Mouse (Mus musculus) MEL (cell line): ENCODE results near the gene Mbd3. TPM values are rescaled to one million over a fixed set of nuclear protein-coding genes. Genes with fewer than 3 reads are reported as not detected.
A peak's percentile ranks its signal among the peaks of the same experiment; 100 is the strongest.

Experiments used
- DNase-seq: peaks from one replicate; pipeline ENCODE4 v3.0.0; 2011; ENCODE audit warnings: low read depth, low spot score
- H3K27ac ChIP-seq: 2 replicates; pipeline ENCODE4 v1.5.1; 2012; ENCODE audit warnings: low read depth, mild to moderate bottlenecking, control low read depth, low read length, moderate library complexity; ENCODE audit not compliant: control insufficient read depth
- H3K27me3 ChIP-seq, 2 experiments: fragments of 150-350 bp in 1 of 2; sonication (generic) in 1 of 2; 2 replicates each; pipeline ENCODE4 v1.6.1; 2012; ENCODE audit warnings: low read length in 2 of 2, mild to moderate bottlenecking in 2 of 2, improper control_type of control experiment in 1 of 2, moderate library complexity in 1 of 2; ENCODE audit not compliant: insufficient read depth in 2 of 2, control insufficient read depth in 1 of 2
- H3K36me3 ChIP-seq, 2 experiments: 2 replicates each; pipeline ENCODE4 v1.6.1; 2012 to 2014; ENCODE audit warnings: low read length in 2 of 2, improper control_type of control experiment in 1 of 2, inconsistent platforms in 1 of 2, mild to moderate bottlenecking in 1 of 2; ENCODE audit not compliant: insufficient read depth in 2 of 2, control insufficient read depth in 1 of 2
- H3K4me1 ChIP-seq, 2 experiments: fragments of 150-350 bp in 1 of 2; sonication (generic) in 1 of 2; 2 replicates each; pipeline ENCODE4 v1.6.1; 2012; ENCODE audit warnings: low read length in 2 of 2, improper control_type of control experiment in 1 of 2, mild to moderate bottlenecking in 1 of 2; ENCODE audit not compliant: insufficient read depth in 2 of 2, control insufficient read depth in 1 of 2
- H3K4me3 ChIP-seq, 2 experiments: fragments of 150-350 bp in 1 of 2; sonication (generic) in 1 of 2; 2 replicates each; pipeline ENCODE4 v1.5.1; 2012; ENCODE audit warnings: low read depth in 2 of 2, low read length in 2 of 2, mild to moderate bottlenecking in 2 of 2, moderate library complexity in 2 of 2, control low read depth in 1 of 2, improper control_type of control experiment in 1 of 2; ENCODE audit not compliant: control insufficient read depth in 1 of 2, insufficient read depth in 1 of 2
- H3K79me2 ChIP-seq: 2 replicates; pipeline ENCODE4 v1.6.1; 2012; ENCODE audit warnings: mild to moderate bottlenecking, low read length, moderate library complexity; ENCODE audit not compliant: control insufficient read depth, poor library complexity, insufficient read depth
- H3K9ac ChIP-seq: 2 replicates; pipeline ENCODE4 v1.6.1; 2012; ENCODE audit warnings: low read depth, mild to moderate bottlenecking, control low read depth, low read length, moderate library complexity; ENCODE audit not compliant: control insufficient read depth, poor library complexity, severe bottlenecking
- H3K9me3 ChIP-seq: fragments of 150-350 bp; sonication (generic); replicated peaks from 2 replicates; pipeline ENCODE4 v1.6.1; 2012; ENCODE audit warnings: mild to moderate bottlenecking, low read length, improper control_type of control experiment, moderate library complexity; ENCODE audit not compliant: insufficient read depth
- CHD1 ChIP-seq: IDR thresholded peaks from 2 replicates; pipeline ENCODE4 v1.6.1; 2012; ENCODE audit warnings: low read depth, mild to moderate bottlenecking, inconsistent platforms, low read length, improper control_type of control experiment
- E2F4 ChIP-seq: IDR thresholded peaks from 2 replicates; pipeline ENCODE4 v1.6.1; 2011; ENCODE audit warnings: low read depth, low read length, improper control_type of control experiment, borderline replicate concordance
- ETS1 ChIP-seq: IDR thresholded peaks from 2 replicates; pipeline ENCODE4 v1.6.1; 2012; ENCODE audit warnings: low read depth, mild to moderate bottlenecking, inconsistent platforms, low read length, improper control_type of control experiment, moderate library complexity
- GATA1 ChIP-seq: IDR thresholded peaks from 2 replicates; pipeline ENCODE4 v1.6.1; 2011; ENCODE audit warnings: low read depth, low read length, improper control_type of control experiment
- HCFC1 ChIP-seq: IDR thresholded peaks from 2 replicates; pipeline ENCODE4 v1.6.1; 2012; ENCODE audit warnings: low read depth, mild to moderate bottlenecking, inconsistent platforms, low read length, improper control_type of control experiment, moderate library complexity
- JUND ChIP-seq: IDR thresholded peaks from 2 replicates; pipeline ENCODE4 v1.6.1; 2011; ENCODE audit warnings: low read depth, mild to moderate bottlenecking, improper control_type of control experiment, low read length
- KAT2A ChIP-seq: conservative IDR thresholded peaks from 2 replicates; pipeline ENCODE4 v1.6.1; 2012; ENCODE audit warnings: low read depth, low read length, improper control_type of control experiment, inconsistent platforms
- MAX ChIP-seq: IDR thresholded peaks from 2 replicates; pipeline ENCODE4 v1.6.1; 2011; ENCODE audit warnings: low read length, improper control_type of control experiment
- MEF2A ChIP-seq: IDR thresholded peaks from 2 replicates; pipeline ENCODE4 v1.6.1; 2014; ENCODE audit warnings: low read depth, mild to moderate bottlenecking, inconsistent platforms, low read length, improper control_type of control experiment; ENCODE audit not compliant: poor library complexity, insufficient replicate concordance, severe bottlenecking; ENCODE audit errors: extremely low read depth
- MXI1 ChIP-seq: IDR thresholded peaks from 2 replicates; pipeline ENCODE4 v1.6.1; 2011; ENCODE audit warnings: mild to moderate bottlenecking, low read depth, low read length, improper control_type of control experiment
- MYC ChIP-seq: IDR thresholded peaks from 2 replicates; pipeline ENCODE4 v1.6.1; 2011; ENCODE audit warnings: low read depth, mild to moderate bottlenecking, low read length, improper control_type of control experiment, moderate library complexity
- POLR2A ChIP-seq, 2 experiments: IDR thresholded peaks; 2 replicates each; pipeline ENCODE4 v1.6.1; 2011 to 2012; ENCODE audit warnings: low read length in 2 of 2, mild to moderate bottlenecking in 2 of 2, control low read depth in 1 of 2, improper control_type of control experiment in 1 of 2, low read depth in 1 of 2, moderate library complexity in 1 of 2; ENCODE audit not compliant: control insufficient read depth in 1 of 2, insufficient read depth in 1 of 2, poor library complexity in 1 of 2
- POLR2AphosphoS5 ChIP-seq: IDR thresholded peaks from 2 replicates; pipeline ENCODE4 v1.6.1; 2012; ENCODE audit warnings: low read depth, borderline replicate concordance, mild to moderate bottlenecking, inconsistent platforms, low read length, moderate library complexity, mixed read lengths
- RCOR1 ChIP-seq: IDR thresholded peaks from 2 replicates; pipeline ENCODE4 v1.6.1; 2012; ENCODE audit warnings: low read depth, mild to moderate bottlenecking, inconsistent platforms, low read length, improper control_type of control experiment
- SIN3A ChIP-seq: IDR thresholded peaks from 2 replicates; pipeline ENCODE4 v1.6.1; 2012; ENCODE audit warnings: low read length, improper control_type of control experiment, inconsistent platforms
- SMC3 ChIP-seq: IDR thresholded peaks from 2 replicates; pipeline ENCODE4 v1.6.1; 2011; ENCODE audit warnings: low read depth, low read length, improper control_type of control experiment
- ZC3H11A ChIP-seq: IDR thresholded peaks from 2 replicates; pipeline ENCODE4 v1.6.1; 2012; ENCODE audit warnings: low read depth, mild to moderate bottlenecking, inconsistent platforms, low read length, improper control_type of control experiment
- ZNF384 ChIP-seq: IDR thresholded peaks from 2 replicates; pipeline ENCODE4 v1.6.1; 2012; ENCODE audit warnings: low read depth, mild to moderate bottlenecking, inconsistent platforms, low read length, improper control_type of control experiment
- polyA plus RNA-seq, 2 experiments: library from polyadenylated mRNA; stranded (reverse) in 1 of 2; unstranded in 1 of 2; fragments of >175 nt in 1 of 2; fragments of >200 nt in 1 of 2; gene quantifications; 2 replicates each; pipeline versions ENCODE4 v1.2.1 to v1.2.4; 2012; ENCODE audit warnings: low replicate concordance in 2 of 2, low read depth in 1 of 2; ENCODE audit not compliant: insufficient read length in 2 of 2, insufficient read depth in 1 of 2, missing spikeins in 1 of 2
- total RNA-seq: library from RNA; depleted of rRNA; stranded (reverse); fragments of 300-350 nt; gene quantifications from 2 replicates; pipeline ENCODE4 v1.2.3, GENCODE M21; 2012

Mbd3 gene
- total and polyA plus RNA-seq, 3 experiments: 81.4 to 289 TPM; not detected in 1

DNA sequence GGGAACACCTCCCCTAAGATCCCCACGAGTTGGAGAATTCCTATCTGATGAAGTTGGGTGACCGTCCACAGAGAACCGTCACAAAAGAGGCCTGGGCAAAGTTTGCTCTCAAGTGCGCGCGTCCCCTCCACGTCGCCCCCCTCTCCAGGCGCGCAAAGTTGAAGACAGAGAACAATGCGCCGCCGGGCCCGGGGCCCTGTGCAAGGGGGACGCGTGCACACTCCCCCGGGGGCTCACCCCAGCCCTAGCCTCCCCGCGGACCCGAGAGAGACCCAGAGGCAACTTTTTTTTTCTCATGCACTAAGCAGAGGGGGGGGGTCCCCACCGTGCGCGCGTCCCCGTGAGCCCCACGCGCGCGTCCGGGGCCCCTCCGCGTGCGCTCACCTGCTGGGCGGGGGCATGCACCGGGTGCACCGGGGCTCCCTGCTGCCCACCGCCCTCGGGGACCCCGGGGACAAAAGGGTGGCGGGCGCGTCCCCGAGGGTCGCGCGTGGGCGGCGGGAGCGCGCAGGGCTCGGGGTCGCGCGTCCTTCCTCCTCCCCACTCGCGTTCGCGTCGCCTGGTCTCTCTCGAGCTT is 33.7 kb upstream of the Mbd3 start:
- Histone ChIP-seq H3K9ac (peak overlapping the region; percentile 97), H3K27me3 (no peaks in the 10 kb centered on the region), H3K4me3 (peak overlapping the region; percentile 85 to 96), H3K27ac (peak overlapping the region; percentile 79), H3K9me3 (no peaks in the 10 kb centered on the region), H3K79me2 (peaks cover 25% of the 10 kb centered on the region), H3K36me3 (peaks cover 0 to 27% of the 10 kb centered on the region in 2 experiments; a peak in 2 of 4 replicates), H3K4me1 (peaks cover 6 to 34% of the 10 kb centered on the region in 2 experiments; a peak in 3 of 4 replicates)
- peak; percentile 58 for DNase-seq
- TF ChIP-seq MXI1 (peak; percentile 19; the same call in 1 of the 2 replicates), POLR2AphosphoS5 (no peak), KAT2A (no peak), CHD1 (no peak), SMC3 (0 out of 2 replicates have a peak, but pooled peaks have one; percentile 3), POLR2A (IDR thresholded peaks at IDR 0.05; ENCODE audit: control insufficient read depth in 1 of 2, insufficient read depth in 1 of 2, low read depth in 1 of 2, low read length in 2 of 2, poor library complexity in 1 of 2) (peak in 1 of 2 experiments; percentile 10; a peak in 1 of 4 replicates)

DNA sequence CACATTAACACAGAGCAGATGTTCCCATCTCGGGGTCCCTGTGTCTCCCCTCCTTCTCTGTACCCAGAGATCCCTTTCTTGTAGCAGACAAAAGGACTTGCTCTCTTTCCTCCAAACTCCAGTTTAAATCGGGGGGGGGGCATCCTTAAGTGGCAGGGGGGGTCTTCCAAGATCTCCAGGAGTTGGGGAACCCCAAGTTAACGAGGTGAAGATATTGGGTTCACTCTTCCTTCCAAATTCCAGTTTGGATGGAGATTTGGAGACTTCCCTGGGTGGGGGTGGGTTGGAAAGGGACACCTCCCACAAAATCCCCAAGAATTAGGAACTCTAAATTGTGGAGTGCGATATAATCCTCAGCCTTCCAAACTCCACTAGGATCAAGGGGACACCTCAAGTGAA is 33.0 kb upstream of the Mbd3 start:
- H3K4me3 ChIP-seq: peak overlapping the region; percentile 85 to 96
- H3K79me2 ChIP-seq: peaks cover 25% of the 10 kb centered on the region
- H3K4me1 ChIP-seq: peaks cover 6 to 34% of the 10 kb centered on the region in 2 experiments; a peak in 3 of 4 replicates
- no peaks in the 10 kb centered on the region for H3K9me3 ChIP-seq
- no peak for DNase-seq
- TF ChIP-seq ETS1: 0 out of 2 replicates have a peak, but pooled peaks have one; percentile 12
- no peak for TF ChIP-seq RCOR1
- peaks cover 0 to 27% of the 10 kb centered on the region in 2 experiments; a peak in 3 of 4 replicates for H3K36me3 ChIP-seq
- peak overlapping the region; percentile 79; the same call in 1 of the 2 replicates for H3K27ac ChIP-seq
- peak overlapping the region; percentile 97 for H3K9ac ChIP-seq
- H3K27me3 ChIP-seq: no peaks in the 10 kb centered on the region

GRCm38 (mm10) chr10:80431570-80432386 is 32.4 kb upstream of the Mbd3 start:
- peaks cover 0 to 27% of the 10 kb centered on the region in 2 experiments; a peak in 3 of 4 replicates for H3K36me3 ChIP-seq

More at GRCm38 (mm10) chr10:80431570-80432386, 32.4 kb upstream of the Mbd3 start:
- DNase-seq: no peak
- H3K79me2 ChIP-seq: peaks cover 25% of the 10 kb centered on the region
- H3K4me3 ChIP-seq: peak overlapping the region in 1 of 2 experiments; percentile 85; a peak in 1 of 4 replicates
- H3K4me1 ChIP-seq: peaks cover 6 to 30% of the 10 kb centered on the region in 2 experiments; a peak in 3 of 4 replicates
- no peak for TF ChIP-seq ZC3H11A
- TF ChIP-seq SIN3A: no peak; the same call in 1 of the 2 replicates
- no peak for TF ChIP-seq HCFC1
- TF ChIP-seq MAX: no peak
- 0 out of 2 replicates have a peak, but pooled peaks have one; percentile 36 for TF ChIP-seq CHD1
- no peak for TF ChIP-seq GATA1
- TF ChIP-seq MEF2A: no peak
- no peak for TF ChIP-seq E2F4
- no peak for TF ChIP-seq MYC
- no peak for TF ChIP-seq POLR2A (IDR thresholded peaks at IDR 0.05; ENCODE audit: control insufficient read depth in 1 of 2, insufficient read depth in 1 of 2, low read depth in 1 of 2, low read length in 2 of 2, poor library complexity in 1 of 2)
- TF ChIP-seq KAT2A: no peak
- TF ChIP-seq ZNF384: peak; percentile 46; the same call in 1 of the 2 replicates
- TF ChIP-seq JUND: no peak
- no peak for TF ChIP-seq SMC3
- no peaks in the 10 kb centered on the region for H3K9me3 ChIP-seq
- H3K27me3 ChIP-seq: no peaks in the 10 kb centered on the region
- peak overlapping the region; percentile 97 for H3K9ac ChIP-seq
- 0 out of 2 replicates have a peak overlapping the region, but pooled peaks have one; percentile 3 for H3K27ac ChIP-seq
